In the genomic region with DNA sequence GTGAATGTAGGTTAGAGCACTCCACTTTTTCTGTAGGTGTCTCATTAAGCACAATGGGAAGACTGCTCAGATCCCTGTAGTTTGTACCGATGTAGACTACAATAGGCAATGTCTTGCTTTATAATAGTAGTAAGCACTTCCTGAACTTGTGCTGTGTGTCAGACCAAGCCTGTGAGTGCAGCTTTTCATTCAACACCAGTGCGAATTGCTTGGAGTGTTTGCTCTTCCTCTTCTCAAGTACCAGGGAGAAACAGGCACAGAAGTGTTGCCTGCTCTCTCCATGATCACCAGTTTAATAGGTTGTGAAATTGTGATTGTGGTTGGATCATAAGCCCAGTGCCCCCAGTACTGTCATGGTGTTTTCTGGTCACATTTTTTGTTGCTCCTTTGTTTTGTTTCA, we compare ENCODE assay signal across 15 mouse cellular contexts. TPM values are rescaled to one million over a fixed set of nuclear protein-coding genes. Genes with fewer than 3 reads are reported as not detected.
DNase-seq lines count a peak whose midpoint lies in the region; ATAC-seq and TF ChIP-seq lines count a peak whose summit lies in the region.
"Had no signal": no experiment of that assay in that cellular context is flagged by ENCODE, and none has a peak within 500 bp of the region (broad histone marks: within the 10 kb centered on the region; RNA-seq: fewer than 3 reads in every experiment).

No protein-coding gene starts in this region.

- H3K4me3 ChIP-seq in cerebellum, adult 2 months (replicated peaks; ENCODE audit: insufficient read depth, low read depth, low read length), result no peak overlapping the region
- H3K4me3 ChIP-seq in heart, embryonic 16.5 days (ENCODE audit: low read length), result no peak overlapping the region
- no peak overlapping the region for H3K4me3 ChIP-seq in left cerebral cortex, adult 2 months
- no peak overlapping the region for H3K4me3 ChIP-seq in limb, embryonic 10.5 days
- H3K4me3 ChIP-seq: embryonic facial prominence, embryonic 10.5 days; myocyte had no signal

- peaks cover 39% of the 10 kb centered on the region for H3K4me1 ChIP-seq in cerebellum, adult 2 months (ENCODE audit: control insufficient read depth, insufficient read depth, low read length)
- H3K4me1 ChIP-seq in heart, embryonic 16.5 days (ENCODE audit: control insufficient read depth, insufficient read depth, low read length), result peaks cover 22% of the 10 kb centered on the region
- peaks cover 41% of the 10 kb centered on the region for H3K4me1 ChIP-seq in limb, embryonic 10.5 days

- WGBS in cerebellum, adult 2 months, result 44% methylated on average over 2 of the region's 2 CpGs
- WGBS in heart, embryonic 16.5 days, result 34% methylated on average over 2 of the region's 2 CpGs
- 66% methylated on average over 2 of the region's 2 CpGs for WGBS in limb, embryonic 10.5 days

- H3K27ac ChIP-seq in cerebellum, adult 2 months (ENCODE audit: insufficient read depth, low read length), result peak overlapping the region; percentile 78
- peak overlapping the region; percentile 27; the same call in 1 of the 2 replicates for H3K27ac ChIP-seq in heart, embryonic 16.5 days (ENCODE audit: low read length)
- H3K27ac ChIP-seq in left cerebral cortex, adult 2 months, result peak overlapping the region; percentile 56
- no peak overlapping the region for H3K27ac ChIP-seq in limb, embryonic 10.5 days

- no peaks in the 10 kb centered on the region for H3K27me3 ChIP-seq in cerebellum, adult 2 months (ENCODE audit: control insufficient read depth, insufficient read depth, low read length)
- H3K27me3 ChIP-seq in heart, embryonic 16.5 days (ENCODE audit: control insufficient read depth, insufficient read depth, low read length), result no peaks in the 10 kb centered on the region
- no peaks in the 10 kb centered on the region for H3K27me3 ChIP-seq in limb, embryonic 10.5 days (ENCODE audit: low read depth, poor library complexity, severe bottlenecking)

- peak overlapping the region; percentile 28 for H3K4me2 ChIP-seq in heart, embryonic 16.5 days (ENCODE audit: low read depth, low read length)
- H3K4me2 ChIP-seq: liver, embryonic 11.5 days had no signal

- no peaks in the 10 kb centered on the region for H3K36me3 ChIP-seq in heart, embryonic 16.5 days (ENCODE audit: control insufficient read depth, insufficient read depth)
- H3K36me3 ChIP-seq in limb, embryonic 10.5 days, result no peaks in the 10 kb centered on the region
- H3K36me3 ChIP-seq: embryonic facial prominence, embryonic 10.5 days; G1E had no signal

- ATAC-seq in heart, embryonic 16.5 days (replicated peaks; ENCODE audit: extremely low read depth, insufficient read depth, low FRiP score), result no peak
- ATAC-seq: CD4-positive, CD25-positive, alpha-beta regulatory T cell, adult 4 months had no signal

- no peaks in the 10 kb centered on the region for H3K9me3 ChIP-seq in heart, embryonic 16.5 days (replicated peaks; ENCODE audit: control insufficient read depth, low read length)
- no peaks in the 10 kb centered on the region for H3K9me3 ChIP-seq in limb, embryonic 10.5 days (replicated peaks)
- H3K9me3 ChIP-seq: embryonic facial prominence, embryonic 10.5 days; G1E had no signal

- no peak for TF ChIP-seq POLR2A in cerebellum, adult 2 months (IDR thresholded peaks at IDR 0.05; ENCODE audit: borderline replicate concordance, insufficient read depth, low read length)

- no peak for DNase-seq in cerebellum, adult 2 months
- DNase-seq in cerebellum, adult 11 months, result no peak
- DNase-seq in heart, postnatal 36 days, result no peak
- peak in 1 of 2 experiments; percentile 4 for DNase-seq in left cerebral cortex, adult 2 months (ENCODE audit: extremely low spot score in 1 of 2, low spot score in 2 of 2)
- DNase-seq in left cerebral cortex, adult 11 months (ENCODE audit: low spot score), result no peak
- DNase-seq in limb, embryonic 10.5 days (ENCODE audit: low spot score), result peak; percentile 26
- no peak for DNase-seq in embryo, embryonic 10.5 days (ENCODE audit: low spot score)
- DNase-seq: left cerebral cortex, postnatal 4 days; midbrain, embryonic 14.5 days had no signal

- TF ChIP-seq CTCF in cerebellum, adult 2 months (IDR thresholded peaks at IDR 0.05; ENCODE audit: borderline replicate concordance, insufficient read depth, low read depth, low read length), result no peak
- no peak for TF ChIP-seq CTCF in left cerebral cortex, adult 2 months (IDR thresholded peaks at IDR 0.05)

- H3K9ac ChIP-seq in heart, embryonic 16.5 days (ENCODE audit: low read length), result no peak overlapping the region

- intact Hi-C loops in heart, postnatal 36 days (cut with DNase I), result no loop called here
- intact Hi-C loops in left cerebral cortex, adult 2 months (cut with DNase I), result no loop called here

RNA-seq across cellular contexts. Expression of a gene that starts 18.1 kb away (rescaled TPM):
- 35.6 and 41.5 TPM in 2 replicates for polyA plus RNA-seq in cerebellum, adult 2 months (2012; rRNA removed)
- polyA plus RNA-seq in heart, embryonic 16.5 days (2015; fragmentation: Nextera tagmentation; extraction: Ambion mirVana), result 6.4 and 9.6 TPM in 2 replicates
- 10 to 100 TPM; 11.2 to 11.7 TPM for total RNA-seq in heart, postnatal 36 days (2021)
- total RNA-seq in left cerebral cortex, adult 2 months (2021), result 100 to 1,000 TPM in 1 of 2 experiments, 10 to 100 TPM in 1; 97.3 to 104 TPM
- polyA plus RNA-seq in limb, embryonic 10.5 days (2016; fragmentation: Nextera tagmentation; extraction: Ambion mirVana), result 16.9 and 18.8 TPM in 2 replicates

RNA-seq across cellular contexts. Expression of a gene that starts 18.1 kb away (rescaled TPM):
- polyA plus RNA-seq in cerebellum, adult 2 months (2012; rRNA removed), result 14.3 and 15.8 TPM in 2 replicates
- 28.0 and 28.4 TPM in 2 replicates for polyA plus RNA-seq in heart, embryonic 16.5 days (2015; fragmentation: Nextera tagmentation; extraction: Ambion mirVana)
- total RNA-seq in heart, postnatal 36 days (2021), result 10 to 100 TPM; 12.0 to 13.6 TPM
- 10 to 100 TPM; 18.7 to 19.6 TPM for total RNA-seq in left cerebral cortex, adult 2 months (2021)
- 37.9 and 38.9 TPM in 2 replicates for polyA plus RNA-seq in limb, embryonic 10.5 days (2016; fragmentation: Nextera tagmentation; extraction: Ambion mirVana)
